Mouse (Mus musculus): ENCODE measurements around the gene Gse1. TPM values are rescaled to one million over a fixed set of nuclear protein-coding genes. Genes with fewer than 3 reads are reported as not detected.

Gse1 gene
- polyA plus RNA-seq, 1 experiment from 2014 or later = 6.9 TPM

GRCm38 (mm10) chr8:120379015-120379414 is 150.8 kb downstream of the Gse1 start:
- 66% methylated on average over 3 of the region's 3 CpGs for WGBS
- Histone ChIP-seq H3K9ac (ENCODE audit: low read length) (no peak overlapping the region), H3K27ac (ENCODE audit: low read length) (no peak overlapping the region), H3K27me3 (ENCODE audit: control insufficient read depth, insufficient read depth, low read length) (no peaks in the 10 kb centered on the region), H3K4me1 (ENCODE audit: control insufficient read depth, insufficient read depth, low read length) (peaks cover 49% of the 10 kb centered on the region), H3K4me3 (replicated peaks; ENCODE audit: low read length) (no peak overlapping the region), H3K9me3 (replicated peaks; ENCODE audit: control insufficient read depth, low read length) (no peaks in the 10 kb centered on the region), H3K36me3 (ENCODE audit: control insufficient read depth, insufficient read depth, low read length) (no peaks in the 10 kb centered on the region), H3K4me2 (ENCODE audit: low read depth, low read length) (no peak overlapping the region)
- no peak for ATAC-seq (ENCODE audit: insufficient read depth, low FRiP score)

- H3K4me3 ChIP-seq (replicated peaks; ENCODE audit: low read length) = no peak overlapping the region
- no peaks in the 10 kb centered on the region for H3K36me3 ChIP-seq (ENCODE audit: control insufficient read depth, insufficient read depth, low read length)
- no peak for ATAC-seq (ENCODE audit: insufficient read depth, low FRiP score)
- H3K4me2 ChIP-seq (ENCODE audit: low read depth, low read length) = no peak overlapping the region
- 71% methylated on average over 4 of the region's 4 CpGs for WGBS
- no peaks in the 10 kb centered on the region for H3K27me3 ChIP-seq (ENCODE audit: control insufficient read depth, insufficient read depth, low read length)
- H3K27ac ChIP-seq (ENCODE audit: low read length) = peak overlapping the region; percentile 84; the same call in 1 of the 2 replicates
- H3K4me1 ChIP-seq (ENCODE audit: control insufficient read depth, insufficient read depth, low read length) = peaks cover 36% of the 10 kb centered on the region
- H3K9ac ChIP-seq (ENCODE audit: low read length) = peak overlapping the region; percentile 58; the same call in 1 of the 2 replicates
- no peaks in the 10 kb centered on the region for H3K9me3 ChIP-seq (replicated peaks; ENCODE audit: control insufficient read depth, low read length)
Measured at GRCm38 (mm10) chr8:120381865-120382264, 153.6 kb downstream of the Gse1 start.

- WGBS = 40% methylated on average over 19 of the region's 19 CpGs
- ATAC-seq (ENCODE audit: insufficient read depth, low FRiP score) = peak; percentile 81
- H3K9ac ChIP-seq (ENCODE audit: low read length) = peak overlapping the region; percentile 58
- no peak overlapping the region for H3K4me2 ChIP-seq (ENCODE audit: low read depth, low read length)
- H3K36me3 ChIP-seq (ENCODE audit: control insufficient read depth, insufficient read depth, low read length) = no peaks in the 10 kb centered on the region
- H3K4me3 ChIP-seq (replicated peaks; ENCODE audit: low read length) = no peak overlapping the region
- peaks cover 31% of the 10 kb centered on the region for H3K4me1 ChIP-seq (ENCODE audit: control insufficient read depth, insufficient read depth, low read length)
- H3K9me3 ChIP-seq (replicated peaks; ENCODE audit: control insufficient read depth, low read length) = no peaks in the 10 kb centered on the region
- peak overlapping the region; percentile 84 for H3K27ac ChIP-seq (ENCODE audit: low read length)
- H3K27me3 ChIP-seq (ENCODE audit: control insufficient read depth, insufficient read depth, low read length) = no peaks in the 10 kb centered on the region
Measured at GRCm38 (mm10) chr8:120382436-120383203, 154.4 kb downstream of the Gse1 start.

GRCm38 (mm10) chr8:120383204-120383560 is 154.9 kb downstream of the Gse1 start:
- peaks cover 28% of the 10 kb centered on the region for H3K4me1 ChIP-seq (ENCODE audit: control insufficient read depth, insufficient read depth, low read length)
- 71% methylated on average over 6 of the region's 6 CpGs for WGBS
- no peak overlapping the region for H3K4me2 ChIP-seq (ENCODE audit: low read depth, low read length)

GRCm38 (mm10) chr8:120383713-120384112 is 155.5 kb downstream of the Gse1 start:
- H3K36me3 ChIP-seq (ENCODE audit: control insufficient read depth, insufficient read depth, low read length) = no peaks in the 10 kb centered on the region
- peaks cover 23% of the 10 kb centered on the region for H3K4me1 ChIP-seq (ENCODE audit: control insufficient read depth, insufficient read depth, low read length)
- H3K27ac ChIP-seq (ENCODE audit: low read length) = peak overlapping the region; percentile 84; the same call in 1 of the 2 replicates
- no peaks in the 10 kb centered on the region for H3K27me3 ChIP-seq (ENCODE audit: control insufficient read depth, insufficient read depth, low read length)
- no peak for ATAC-seq (ENCODE audit: insufficient read depth, low FRiP score)
- H3K9me3 ChIP-seq (replicated peaks; ENCODE audit: control insufficient read depth, low read length) = no peaks in the 10 kb centered on the region
- H3K9ac ChIP-seq (ENCODE audit: low read length) = peak overlapping the region; percentile 58; the same call in 1 of the 2 replicates
- WGBS = 51% methylated on average over 6 of the region's 6 CpGs
- no peak overlapping the region for H3K4me2 ChIP-seq (ENCODE audit: low read depth, low read length)
- no peak overlapping the region for H3K4me3 ChIP-seq (replicated peaks; ENCODE audit: low read length)

More at GRCm38 (mm10) chr8:120383204-120383560, 154.9 kb downstream of the Gse1 start:
- no peak for ATAC-seq (ENCODE audit: insufficient read depth, low FRiP score)
- Histone ChIP-seq H3K9ac (ENCODE audit: low read length) (peak overlapping the region; percentile 58), H3K4me3 (replicated peaks; ENCODE audit: low read length) (no peak overlapping the region), H3K27ac (ENCODE audit: low read length) (peak overlapping the region; percentile 84), H3K27me3 (ENCODE audit: control insufficient read depth, insufficient read depth, low read length) (no peaks in the 10 kb centered on the region), H3K9me3 (replicated peaks; ENCODE audit: control insufficient read depth, low read length) (no peaks in the 10 kb centered on the region), H3K36me3 (ENCODE audit: control insufficient read depth, insufficient read depth, low read length) (no peaks in the 10 kb centered on the region)

GRCm38 (mm10) chr8:120384745-120385144 is 156.5 kb downstream of the Gse1 start:
- Histone ChIP-seq H3K27me3 (ENCODE audit: control insufficient read depth, insufficient read depth, low read length) (no peaks in the 10 kb centered on the region), H3K9ac (ENCODE audit: low read length) (no peak overlapping the region), H3K27ac (ENCODE audit: low read length) (no peak overlapping the region), H3K4me1 (ENCODE audit: control insufficient read depth, insufficient read depth, low read length) (peaks cover 23% of the 10 kb centered on the region), H3K4me2 (ENCODE audit: low read depth, low read length) (no peak overlapping the region), H3K36me3 (ENCODE audit: control insufficient read depth, insufficient read depth, low read length) (no peaks in the 10 kb centered on the region), H3K4me3 (replicated peaks; ENCODE audit: low read length) (no peak overlapping the region), H3K9me3 (replicated peaks; ENCODE audit: control insufficient read depth, low read length) (no peaks in the 10 kb centered on the region)
- ATAC-seq (ENCODE audit: insufficient read depth, low FRiP score) = no peak

- no peaks in the 10 kb centered on the region for H3K36me3 ChIP-seq (ENCODE audit: control insufficient read depth, insufficient read depth, low read length)
- no peak overlapping the region for H3K9ac ChIP-seq (ENCODE audit: low read length)
- no peak overlapping the region for H3K27ac ChIP-seq (ENCODE audit: low read length)
- H3K4me2 ChIP-seq (ENCODE audit: low read depth, low read length) = no peak overlapping the region
- no peak for ATAC-seq (ENCODE audit: insufficient read depth, low FRiP score)
- H3K4me3 ChIP-seq (replicated peaks; ENCODE audit: low read length) = no peak overlapping the region
- H3K9me3 ChIP-seq (replicated peaks; ENCODE audit: control insufficient read depth, low read length) = no peaks in the 10 kb centered on the region
- no peaks in the 10 kb centered on the region for H3K27me3 ChIP-seq (ENCODE audit: control insufficient read depth, insufficient read depth, low read length)
- peaks cover 24% of the 10 kb centered on the region for H3K4me1 ChIP-seq (ENCODE audit: control insufficient read depth, insufficient read depth, low read length)
- WGBS = 85% methylated on average over 6 of the region's 6 CpGs
Measured at GRCm38 (mm10) chr8:120388246-120388645, 160.0 kb downstream of the Gse1 start.

- no peak for ATAC-seq (ENCODE audit: insufficient read depth, low FRiP score)
- Histone ChIP-seq H3K27ac (ENCODE audit: low read length) (no peak overlapping the region), H3K4me1 (ENCODE audit: control insufficient read depth, insufficient read depth, low read length) (peaks cover 17% of the 10 kb centered on the region), H3K4me3 (replicated peaks; ENCODE audit: low read length) (no peak overlapping the region), H3K27me3 (ENCODE audit: control insufficient read depth, insufficient read depth, low read length) (no peaks in the 10 kb centered on the region), H3K9me3 (replicated peaks; ENCODE audit: control insufficient read depth, low read length) (no peaks in the 10 kb centered on the region), H3K4me2 (ENCODE audit: low read depth, low read length) (no peak overlapping the region), H3K36me3 (ENCODE audit: control insufficient read depth, insufficient read depth, low read length) (no peaks in the 10 kb centered on the region), H3K9ac (ENCODE audit: low read length) (no peak overlapping the region)
- 92% methylated on average over 7 of the region's 7 CpGs for WGBS
Measured at GRCm38 (mm10) chr8:120390598-120390997, 162.3 kb downstream of the Gse1 start.

GRCm38 (mm10) chr8:120391856-120392255 is 163.6 kb downstream of the Gse1 start:
- 47% methylated on average over 21 of the region's 21 CpGs for WGBS
- no peaks in the 10 kb centered on the region for H3K27me3 ChIP-seq (ENCODE audit: control insufficient read depth, insufficient read depth, low read length)
- H3K9me3 ChIP-seq (replicated peaks; ENCODE audit: control insufficient read depth, low read length) = no peaks in the 10 kb centered on the region
- no peak overlapping the region for H3K4me2 ChIP-seq (ENCODE audit: low read depth, low read length)
- ATAC-seq (ENCODE audit: insufficient read depth, low FRiP score) = no peak
- H3K9ac ChIP-seq (ENCODE audit: low read length) = no peak overlapping the region; the same call in 1 of the 2 replicates
- no peak overlapping the region for H3K27ac ChIP-seq (ENCODE audit: low read length)
- H3K4me3 ChIP-seq (replicated peaks; ENCODE audit: low read length) = no peak overlapping the region
- H3K4me1 ChIP-seq (ENCODE audit: control insufficient read depth, insufficient read depth, low read length) = peaks cover 14% of the 10 kb centered on the region
- no peaks in the 10 kb centered on the region for H3K36me3 ChIP-seq (ENCODE audit: control insufficient read depth, insufficient read depth, low read length)

Measured in stomach, embryonic 16.5 days (tissue).